Mouse (Mus musculus): Measurements from ENCODE around the gene Kmt2e. TPM values are rescaled to one million over a fixed set of nuclear protein-coding genes. Genes with fewer than 3 reads are reported as not detected.
A peak's percentile ranks its signal among the peaks of the same experiment; 100 is the strongest.

The Kmt2e gene
- total RNA-seq (2018; cell fraction: chromatin; rRNA removed) = 100 to 1,000 TPM in 21 of 26 experiments, 10 to 100 TPM in 5; 56.8 to 218 (median 178) TPM
- 10 to 100 TPM; 17.8 to 56.3 (median 41.5) TPM for total RNA-seq (2018; cell fraction: cytosol; rRNA removed)
- 100 to 1,000 TPM in 12 of 26 experiments, 10 to 100 TPM in 14; 44.2 to 177 (median 97.6) TPM for total RNA-seq (2018; cell fraction: nucleus; rRNA removed)
- polyA plus RNA-seq (2018) = 18.9 to 45.3 TPM (median 32.6 TPM) in 3 replicates

DNA sequence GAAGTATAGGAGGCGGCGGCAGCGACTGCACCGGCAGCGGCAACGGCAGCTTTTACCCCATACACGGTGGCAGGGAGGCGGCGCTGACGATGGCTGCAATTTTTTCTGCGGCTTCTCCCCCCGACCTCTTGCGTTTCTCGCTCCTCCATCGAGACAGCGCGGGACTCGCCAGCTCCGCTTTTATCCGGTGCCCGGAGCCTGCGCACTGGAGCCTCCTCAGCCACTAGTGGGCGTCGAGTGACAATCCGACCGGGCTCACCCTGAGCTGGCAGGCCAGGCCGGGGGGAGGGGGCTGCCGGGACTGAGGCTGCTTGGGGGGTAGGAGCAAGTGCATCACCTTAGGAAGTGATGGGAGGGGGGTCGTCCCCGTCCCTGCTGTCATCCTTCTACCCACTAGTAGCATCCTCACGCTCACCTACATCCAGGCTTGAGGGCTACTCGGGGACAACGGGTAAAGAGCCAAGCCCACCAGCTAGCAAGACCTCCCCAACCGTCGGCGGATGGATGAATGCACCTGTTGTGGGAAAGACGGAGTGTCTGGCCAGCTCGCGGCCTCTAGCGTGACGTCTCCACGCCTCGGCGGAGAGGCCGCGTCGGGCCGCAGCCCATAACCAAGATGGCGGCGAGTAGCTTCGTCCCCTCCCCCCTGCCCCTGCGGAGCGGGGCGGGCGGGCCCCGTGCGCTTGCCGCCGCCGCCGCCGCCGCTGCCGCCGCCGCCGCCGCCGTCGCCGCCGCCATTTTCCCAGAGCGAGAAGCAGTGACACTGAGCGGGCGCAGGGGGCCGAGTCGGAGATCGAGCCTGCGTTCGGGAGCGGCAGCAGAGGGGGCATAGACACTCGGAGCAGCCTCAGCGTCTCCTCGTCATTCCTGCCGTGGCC is at the start of gene Kmt2e:
Kmt2e (plus strand) TSS at position 722 of the 878 bp plus-strand sequence.
- Histone ChIP-seq H3K79me2 (ENCODE audit: inconsistent target) (peaks cover 83% of the 10 kb centered on the region), H3K4me3 (ENCODE audit: inconsistent target) (peak within 1 kb of the TSS; percentile 100), H3K27ac (peak within 1 kb of the TSS; percentile 100), H3K36me3 (ENCODE audit: inconsistent target) (no peaks in the 10 kb centered on the region)
- under 1% methylated on average over 70 of the region's 85 CpGs for WGBS (ENCODE audit: missing documents)

DNA sequence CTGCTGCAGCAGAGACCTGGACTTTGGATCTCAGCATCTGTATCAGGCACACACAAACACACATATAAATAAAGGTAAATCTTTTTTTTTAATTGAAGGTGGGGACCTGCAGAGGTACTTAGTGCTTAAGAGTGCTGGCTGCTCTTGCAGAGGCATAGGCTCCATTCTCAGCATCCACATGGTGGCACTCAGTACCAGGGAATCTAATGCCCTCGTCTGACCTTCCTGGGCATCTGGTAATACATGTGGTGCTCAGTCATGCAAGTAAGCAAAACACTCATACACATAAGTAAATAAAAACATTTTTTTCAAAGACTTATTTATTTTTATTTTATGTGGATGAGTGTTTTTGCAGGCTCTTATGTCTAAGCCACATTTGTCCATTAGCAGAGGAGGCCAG is 49.1 kb upstream of the Kmt2e start:
- H3K4me3 ChIP-seq (ENCODE audit: inconsistent target) = no peak overlapping the region
- 75% methylated on average over 1 of the region's 1 CpGs for WGBS (ENCODE audit: missing documents)

DNA sequence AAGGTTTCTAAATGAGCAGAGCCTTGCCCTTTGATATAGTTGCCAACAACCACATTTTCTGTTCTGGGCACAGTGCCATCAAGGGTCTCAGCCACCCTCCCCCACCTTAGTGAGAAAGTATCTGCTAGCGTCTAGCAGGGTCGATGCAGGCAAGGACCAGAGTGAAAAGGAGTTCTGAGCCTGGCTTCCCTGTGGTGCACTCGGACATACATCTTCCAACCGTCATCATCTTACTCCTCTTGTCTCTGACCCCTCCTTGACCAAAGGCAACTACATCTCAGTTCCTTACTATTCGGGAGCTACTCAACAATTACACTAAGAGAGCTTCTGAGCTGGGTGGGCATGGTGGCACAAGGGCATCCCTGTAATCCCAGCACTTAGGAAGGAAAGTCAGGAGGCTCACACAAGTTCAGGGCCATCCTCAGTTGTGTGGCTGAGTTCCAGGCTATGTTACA is 48.5 kb upstream of the Kmt2e start:
- Histone ChIP-seq H3K27ac (no peak overlapping the region), H3K36me3 (ENCODE audit: inconsistent target) (no peaks in the 10 kb centered on the region), H3K4me3 (ENCODE audit: inconsistent target) (no peak overlapping the region), H3K79me2 (ENCODE audit: inconsistent target) (no peaks in the 10 kb centered on the region)
- WGBS (ENCODE audit: missing documents) = 94% methylated on average over 5 of the region's 5 CpGs

More for the DNA sequence above, 49.1 kb upstream of the Kmt2e start:
- Histone ChIP-seq H3K36me3 (ENCODE audit: inconsistent target) (no peaks in the 10 kb centered on the region), H3K27ac (no peak overlapping the region), H3K79me2 (ENCODE audit: inconsistent target) (no peaks in the 10 kb centered on the region)

DNA sequence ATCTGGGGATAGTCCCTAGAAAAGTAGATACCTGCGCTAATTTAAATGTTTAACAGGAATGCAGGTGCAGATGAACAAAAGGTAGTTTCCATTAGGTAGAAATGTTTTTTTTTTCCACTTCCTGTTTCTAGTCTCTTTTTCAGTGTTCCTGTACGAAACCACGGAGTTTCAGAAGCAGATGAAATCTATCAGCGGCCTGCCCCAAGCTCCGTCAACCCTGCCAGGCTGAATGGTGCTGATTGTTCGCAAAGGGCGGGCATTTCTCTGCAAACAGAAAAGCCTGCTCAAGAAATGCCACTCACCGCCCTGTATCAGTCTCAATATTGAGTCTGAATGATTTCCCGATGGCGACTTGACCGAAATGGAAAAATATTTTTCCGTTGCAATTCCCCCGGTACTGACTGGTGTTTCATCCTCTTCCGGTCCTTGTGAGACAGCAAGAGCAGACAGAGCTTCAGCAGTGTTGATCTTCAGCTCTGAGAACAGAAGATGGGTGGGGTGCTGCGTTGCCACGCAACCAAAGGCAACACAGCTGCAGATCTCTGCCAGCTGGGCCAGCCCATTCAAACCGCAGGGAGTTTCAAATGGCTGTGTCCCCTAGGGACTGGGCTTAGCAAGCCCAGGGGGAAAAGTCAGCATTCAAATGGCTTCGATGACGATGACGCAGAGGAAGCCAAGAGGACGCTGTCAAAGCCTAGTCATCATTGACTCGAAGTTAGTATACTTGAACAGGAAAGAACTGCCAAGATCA is 47.5 kb upstream of the Kmt2e start:
- H3K27ac ChIP-seq = peak overlapping the region; percentile 68
- H3K79me2 ChIP-seq (ENCODE audit: inconsistent target) = no peaks in the 10 kb centered on the region
- WGBS (ENCODE audit: missing documents) = 3% methylated on average over 22 of the region's 22 CpGs
- H3K36me3 ChIP-seq (ENCODE audit: inconsistent target) = no peaks in the 10 kb centered on the region
- peak overlapping the region; percentile 36 for H3K4me3 ChIP-seq (ENCODE audit: inconsistent target)

DNA sequence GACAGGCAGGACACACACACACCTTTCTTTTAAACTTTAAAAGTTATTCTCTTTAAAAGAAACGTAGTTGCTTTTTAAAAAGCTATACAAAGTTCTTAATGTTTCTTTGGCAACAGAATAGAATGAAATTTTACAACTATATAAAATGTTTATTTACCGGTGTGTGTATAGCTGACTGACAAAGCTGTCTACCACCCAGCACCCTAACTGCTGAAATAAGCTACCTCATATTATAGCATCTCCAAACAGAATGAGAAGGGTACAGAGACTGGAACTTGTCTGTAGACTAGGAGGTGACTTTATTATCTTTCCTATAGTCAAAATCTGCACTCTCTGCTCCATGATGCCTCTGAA is 47.0 kb upstream of the Kmt2e start:
- 31% methylated on average over 2 of the region's 2 CpGs for WGBS (ENCODE audit: missing documents)
- H3K79me2 ChIP-seq (ENCODE audit: inconsistent target) = no peaks in the 10 kb centered on the region
- H3K27ac ChIP-seq = no peak overlapping the region; the same call in 1 of the 2 replicates
- H3K36me3 ChIP-seq (ENCODE audit: inconsistent target) = no peaks in the 10 kb centered on the region
- H3K4me3 ChIP-seq (ENCODE audit: inconsistent target) = no peak overlapping the region

DNA sequence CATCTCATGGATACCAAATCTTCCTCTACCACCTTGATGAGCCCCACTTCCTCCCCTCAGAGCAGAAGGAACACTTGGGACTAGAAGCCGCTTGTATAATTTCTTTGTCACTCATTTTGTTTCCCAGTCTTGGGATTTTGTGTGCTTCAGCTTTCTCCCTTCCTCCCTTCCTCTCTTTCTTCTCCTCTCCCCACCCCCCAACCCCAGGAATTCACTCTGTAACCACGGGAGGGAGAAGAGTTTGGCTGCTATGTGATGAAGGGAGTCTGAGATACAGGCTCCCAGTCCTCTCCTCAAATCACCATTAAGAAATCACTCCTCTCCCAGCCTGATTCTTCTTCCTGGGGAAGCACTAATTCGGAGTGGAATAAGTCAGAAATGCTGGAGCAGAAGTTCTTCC is 46.1 kb upstream of the Kmt2e start:
- Histone ChIP-seq H3K79me2 (ENCODE audit: inconsistent target) (no peaks in the 10 kb centered on the region), H3K4me3 (ENCODE audit: inconsistent target) (no peak overlapping the region), H3K27ac (no peak overlapping the region), H3K36me3 (ENCODE audit: inconsistent target) (no peaks in the 10 kb centered on the region)
- WGBS (ENCODE audit: missing documents) = 91% methylated on average over 2 of the region's 3 CpGs

DNA sequence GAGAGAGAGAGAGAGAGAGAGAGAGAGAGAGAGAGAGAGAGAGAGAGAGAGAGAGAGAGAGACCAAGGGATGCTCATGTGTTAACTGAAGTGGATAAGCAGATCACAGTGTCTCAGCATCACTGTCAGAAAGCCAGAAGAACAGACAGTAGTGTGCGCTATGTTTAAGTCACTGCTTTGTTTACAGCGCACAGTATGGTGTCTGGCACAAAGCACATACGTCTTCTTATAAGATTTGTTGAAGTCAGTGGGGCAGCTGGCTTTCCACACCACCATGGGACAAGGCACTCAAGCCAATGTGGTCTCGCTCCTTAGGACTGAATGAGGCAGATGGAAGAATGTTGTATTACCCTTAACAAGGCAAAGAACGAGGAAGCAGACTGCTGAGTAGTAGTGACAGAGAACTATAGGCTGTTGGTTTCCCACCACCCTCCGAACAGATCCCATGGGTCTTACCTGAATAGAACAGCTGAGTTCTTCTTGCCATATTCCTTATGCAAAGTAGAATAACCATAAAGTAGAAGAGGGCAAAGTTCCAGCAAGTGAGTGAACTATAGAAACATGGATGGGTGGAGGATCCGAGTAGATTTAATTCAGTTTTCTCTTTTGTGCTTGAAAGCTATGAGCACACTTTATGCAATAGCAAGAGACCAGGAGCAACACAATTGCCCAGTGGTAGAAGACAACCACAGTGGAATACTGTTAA is 44.5 kb upstream of the Kmt2e start:
- Histone ChIP-seq H3K4me3 (ENCODE audit: inconsistent target) (no peak overlapping the region), H3K79me2 (ENCODE audit: inconsistent target) (no peaks in the 10 kb centered on the region), H3K27ac (no peak overlapping the region), H3K36me3 (ENCODE audit: inconsistent target) (no peaks in the 10 kb centered on the region)
- 93% methylated on average over 7 of the region's 7 CpGs for WGBS (ENCODE audit: missing documents)

DNA sequence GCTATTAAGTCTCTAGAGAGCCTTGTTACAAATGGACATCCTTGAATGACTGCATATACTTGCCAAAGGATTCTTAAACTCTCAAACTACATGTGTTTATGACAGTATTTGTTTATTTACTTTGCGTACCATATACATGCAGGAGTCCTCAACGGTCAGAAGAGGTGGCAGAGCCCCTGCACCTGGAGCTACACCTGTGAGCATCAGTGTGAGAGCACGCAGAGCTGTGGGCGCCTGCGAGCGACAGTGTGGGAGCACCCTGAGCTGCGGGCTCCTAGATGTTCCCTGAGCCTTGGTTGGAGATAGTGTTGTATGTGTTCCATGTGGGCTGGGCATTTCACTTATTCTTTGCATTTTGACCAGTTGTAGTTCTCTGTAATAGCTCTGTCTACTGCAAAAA is 42.5 kb upstream of the Kmt2e start:
- Histone ChIP-seq H3K4me3 (ENCODE audit: inconsistent target) (no peak overlapping the region), H3K36me3 (ENCODE audit: inconsistent target) (no peaks in the 10 kb centered on the region), H3K27ac (no peak overlapping the region), H3K79me2 (ENCODE audit: inconsistent target) (no peaks in the 10 kb centered on the region)
- 94% methylated on average over 7 of the region's 7 CpGs for WGBS (ENCODE audit: missing documents)

DNA sequence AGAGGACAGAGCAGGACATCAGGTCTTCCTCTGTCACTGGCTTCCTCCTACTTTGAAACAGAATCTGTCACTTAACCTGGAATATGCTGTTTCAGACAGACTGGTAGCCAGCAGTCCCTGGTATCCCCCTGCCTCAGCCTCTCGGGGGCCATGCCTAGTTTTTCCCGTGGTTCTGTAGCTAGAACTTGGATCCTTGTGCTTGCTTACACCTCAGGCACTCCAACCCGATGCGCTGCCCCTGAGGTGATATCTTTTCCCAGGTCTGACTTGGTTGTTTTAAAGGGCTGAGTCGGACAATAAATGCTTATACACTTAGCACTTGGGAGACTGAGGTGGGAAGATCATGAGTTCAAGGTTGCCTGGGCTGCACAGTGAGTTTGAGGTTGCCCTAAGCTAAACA is 40.4 kb upstream of the Kmt2e start:
- H3K79me2 ChIP-seq (ENCODE audit: inconsistent target) = no peaks in the 10 kb centered on the region
- H3K4me3 ChIP-seq (ENCODE audit: inconsistent target) = no peak overlapping the region
- H3K27ac ChIP-seq = peak overlapping the region; percentile 29
- 89% methylated on average over 5 of the region's 5 CpGs for WGBS (ENCODE audit: missing documents)
- H3K36me3 ChIP-seq (ENCODE audit: inconsistent target) = no peaks in the 10 kb centered on the region

DNA sequence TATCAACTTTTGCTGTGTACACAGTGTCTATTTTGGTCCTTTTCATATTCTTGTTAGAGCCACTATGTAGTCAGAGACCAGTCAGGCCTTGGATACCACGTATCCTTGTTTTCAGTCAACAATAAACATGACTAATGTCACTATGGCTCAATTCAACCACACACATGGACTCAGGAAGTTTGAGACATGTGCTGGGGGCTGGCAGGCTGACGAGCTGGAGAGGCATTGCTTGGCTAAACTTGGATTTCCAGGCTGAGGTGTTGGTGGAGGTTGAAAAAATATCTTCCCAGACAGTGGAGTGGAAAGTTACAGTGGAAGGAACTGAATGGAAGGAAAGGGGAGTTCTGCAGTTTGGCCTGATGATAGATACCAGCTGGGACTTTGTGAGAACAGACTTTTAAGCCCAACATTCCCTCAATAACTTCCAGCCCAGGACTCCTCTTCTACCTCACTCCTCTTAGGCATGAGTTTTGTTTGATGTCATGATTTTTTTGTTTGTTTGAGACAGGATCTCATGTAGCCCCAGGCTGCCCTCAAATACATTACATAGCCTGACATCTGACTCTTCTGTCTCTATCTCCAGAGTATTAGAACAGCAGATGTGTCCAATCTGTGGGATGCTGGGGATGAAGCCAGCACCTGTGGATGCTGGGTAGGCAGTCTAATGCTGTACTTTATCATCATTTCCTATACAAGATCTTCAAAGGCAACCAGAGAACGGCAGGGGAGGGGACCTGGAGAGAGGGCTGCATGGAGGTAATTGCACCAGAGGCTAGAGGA is 39.7 kb upstream of the Kmt2e start:
- Histone ChIP-seq H3K36me3 (ENCODE audit: inconsistent target) (no peaks in the 10 kb centered on the region), H3K27ac (no peak overlapping the region), H3K4me3 (ENCODE audit: inconsistent target) (no peak overlapping the region), H3K79me2 (ENCODE audit: inconsistent target) (no peaks in the 10 kb centered on the region)
- 49% methylated on average over 3 of the region's 3 CpGs for WGBS (ENCODE audit: missing documents)

DNA sequence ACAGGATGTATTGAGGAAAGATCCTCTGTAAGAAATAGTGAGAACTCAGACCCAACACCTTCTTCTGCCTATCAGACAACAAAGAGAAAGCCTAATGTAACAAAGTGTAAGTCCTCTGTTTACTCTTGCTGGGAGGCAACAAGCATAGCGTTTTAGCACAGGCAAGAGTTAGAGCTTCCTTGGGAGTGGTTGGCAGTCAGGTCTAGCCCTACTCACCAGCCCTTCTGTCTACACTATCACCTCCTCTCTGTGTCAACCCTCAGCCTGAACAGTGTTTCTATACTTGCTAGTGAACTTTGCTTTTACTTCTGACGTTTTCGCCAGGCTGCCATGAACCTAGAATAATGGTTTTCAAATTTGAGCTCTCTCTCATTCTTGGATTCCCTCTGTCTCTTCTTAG is 38.5 kb upstream of the Kmt2e start:
- 100% methylated on average over 2 of the region's 3 CpGs for whole genome bisulfite sequencing (ENCODE audit: missing documents)
- H3K27ac ChIP-seq = no peak overlapping the region
- no peak overlapping the region for H3K4me3 ChIP-seq (ENCODE audit: inconsistent target)
- no peaks in the 10 kb centered on the region for H3K79me2 ChIP-seq (ENCODE audit: inconsistent target)
- no peaks in the 10 kb centered on the region for H3K36me3 ChIP-seq (ENCODE audit: inconsistent target)

DNA sequence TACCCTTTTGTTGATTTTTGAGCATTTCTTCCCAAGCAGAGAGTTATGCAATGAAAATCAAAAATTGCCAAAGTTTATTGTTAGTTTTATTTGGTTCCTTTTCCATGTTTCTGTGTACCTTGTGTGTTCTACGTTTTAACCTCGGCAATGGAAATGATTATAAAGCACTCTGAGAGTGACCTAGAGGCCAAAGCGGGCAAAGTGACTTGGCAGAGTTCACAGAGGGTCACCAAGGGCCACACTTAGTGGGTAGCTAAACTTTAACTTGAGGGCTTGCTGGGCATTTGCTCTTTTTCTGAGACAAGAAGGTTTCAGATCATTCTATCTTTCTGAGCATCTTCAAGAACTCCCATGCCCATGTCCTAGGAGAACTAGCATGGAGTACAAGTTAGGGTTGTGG is 37.5 kb upstream of the Kmt2e start:
- Histone ChIP-seq H3K27ac (no peak overlapping the region), H3K79me2 (ENCODE audit: inconsistent target) (no peaks in the 10 kb centered on the region), H3K4me3 (ENCODE audit: inconsistent target) (no peak overlapping the region), H3K36me3 (ENCODE audit: inconsistent target) (no peaks in the 10 kb centered on the region)
- 93% methylated on average over 3 of the region's 3 CpGs for WGBS (ENCODE audit: missing documents)

DNA sequence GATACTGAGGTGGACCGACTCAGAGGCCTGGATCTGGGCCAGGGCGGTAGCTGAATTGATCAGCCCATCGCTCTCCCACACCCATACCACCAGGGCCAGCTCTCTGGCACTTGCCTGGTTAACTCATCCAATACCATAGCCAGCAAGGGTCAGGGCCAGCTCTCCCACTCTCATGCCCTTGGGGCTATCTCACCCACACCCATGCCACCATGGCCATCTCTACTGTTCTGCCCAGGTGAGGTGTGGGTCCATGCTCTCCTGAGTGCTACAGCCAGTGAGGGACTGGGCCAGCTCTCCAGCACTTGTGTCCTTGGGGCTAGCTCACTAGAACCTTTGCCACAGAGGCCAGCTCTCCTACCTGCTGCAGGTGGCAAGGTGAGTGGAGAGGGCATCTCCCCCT is 34.1 kb upstream of the Kmt2e start:
- 100% methylated on average over 3 of the region's 3 CpGs for WGBS (ENCODE audit: missing documents)
- H3K27ac ChIP-seq = no peak overlapping the region
- no peaks in the 10 kb centered on the region for H3K79me2 ChIP-seq (ENCODE audit: inconsistent target)
- H3K4me3 ChIP-seq (ENCODE audit: inconsistent target) = no peak overlapping the region
- H3K36me3 ChIP-seq (ENCODE audit: inconsistent target) = no peaks in the 10 kb centered on the region

DNA sequence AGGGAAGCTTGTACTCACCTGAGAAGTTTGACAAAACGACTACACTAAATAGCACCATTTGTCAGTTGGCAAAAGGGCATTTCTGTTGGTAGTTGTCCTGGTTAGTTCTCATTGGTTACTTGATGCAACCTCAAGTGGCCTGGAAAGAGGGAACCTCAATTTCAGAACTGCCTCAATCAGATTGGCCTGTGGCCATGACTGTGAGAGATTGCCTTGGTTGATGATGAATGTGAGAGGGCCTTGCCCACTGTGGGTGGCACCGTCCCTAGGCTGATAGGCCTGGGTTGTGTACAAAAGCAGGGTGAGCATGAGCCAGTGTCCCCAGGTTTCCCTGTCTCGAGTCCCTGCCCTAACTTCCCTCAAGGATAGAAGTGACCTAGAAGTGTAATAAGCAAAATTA is 33.4 kb upstream of the Kmt2e start:
- Histone ChIP-seq H3K27ac (no peak overlapping the region), H3K36me3 (ENCODE audit: inconsistent target) (no peaks in the 10 kb centered on the region), H3K4me3 (ENCODE audit: inconsistent target) (no peak overlapping the region), H3K79me2 (ENCODE audit: inconsistent target) (no peaks in the 10 kb centered on the region)
- 89% methylated on average over 3 of the region's 3 CpGs for WGBS (ENCODE audit: missing documents)
